Mouse (Mus musculus) embryonic facial prominence, embryonic 11.5 days (tissue): ENCODE measurements around the gene Gm21518. TPM values are rescaled to one million over a fixed set of nuclear protein-coding genes. Genes with fewer than 3 reads are reported as not detected.
"Not testable (repeated sequence)": the region's sequence is repeated elsewhere in the genome, so short reads cannot be mapped to it uniquely, and the experiment has no call there.

Experiments used
- ATAC-seq: fragments of 200-750 bp; cut with Nextera tagmentation; replicated peaks from 2 replicates; pipeline ENCODE4 v1.8.0; 2017; ENCODE audit warnings: low read depth; ENCODE audit not compliant: insufficient number of reproducible peaks, low FRiP score, low TSS enrichment
- DNase-seq: peaks from one replicate; pipeline ENCODE4 v3.0.0-alpha.2; 2015; ENCODE audit warnings: low spot score
- H3K27ac ChIP-seq: fragments of 300-500 bp; sonication (generic); replicated peaks from 2 replicates; pipeline ENCODE4 v1.5.1; 2014; ENCODE audit warnings: mild to moderate bottlenecking, low read depth, low read length, control low read depth
- H3K27me3 ChIP-seq: fragments of 300-500 bp; sonication (generic); 2 replicates; pipeline ENCODE4 v1.6.1; 2014; ENCODE audit warnings: mild to moderate bottlenecking, low read length, moderate library complexity, mixed read lengths; ENCODE audit not compliant: control insufficient read depth, insufficient read depth
- H3K36me3 ChIP-seq: fragments of 300-500 bp; sonication (generic); replicated peaks from 2 replicates; pipeline ENCODE4 v1.6.1; 2014; ENCODE audit warnings: low read depth, mild to moderate bottlenecking, low read length, moderate library complexity, mixed read lengths; ENCODE audit not compliant: control insufficient read depth, insufficient read depth
- H3K4me1 ChIP-seq: fragments of 300-500 bp; sonication (generic); 2 replicates; pipeline ENCODE4 v1.6.1; 2014; ENCODE audit warnings: low read length, mixed read lengths; ENCODE audit not compliant: control insufficient read depth, insufficient read depth
- H3K4me2 ChIP-seq: fragments of 300-500 bp; sonication (generic); 2 replicates; pipeline ENCODE4 v1.6.1; 2014; ENCODE audit warnings: low read depth, mild to moderate bottlenecking, control low read depth, low read length, moderate library complexity
- H3K4me3 ChIP-seq: fragments of 300-500 bp; sonication (generic); 2 replicates; pipeline ENCODE4 v1.5.1; 2014; ENCODE audit warnings: low read depth, low read length, control low read depth
- H3K9ac ChIP-seq: fragments of 300-500 bp; sonication (generic); replicated peaks from 2 replicates; pipeline ENCODE4 v1.6.1; 2014; ENCODE audit warnings: mild to moderate bottlenecking, control low read depth, low read length
- H3K9me3 ChIP-seq: fragments of 300-500 bp; sonication (generic); replicated peaks from 2 replicates; pipeline ENCODE4 v1.6.1; 2016; ENCODE audit warnings: mild to moderate bottlenecking, low read length, inconsistent platforms, mixed read lengths; ENCODE audit not compliant: control insufficient read depth
- WGBS: fragments of 180-500 bp; shearing (Covaris S2); extraction: QIAGEN DNeasy Blood & Tissue Kit; methylation state at CpG from one replicate; pipeline ENCODE4 v1.1.7; 2014; 5-methylcytosine and 5-hydroxymethylcytosine counted together
- polyA plus RNA-seq: library from polyadenylated mRNA; unstranded; fragments of >200 nt; fragmentation: Nextera tagmentation; extraction: Ambion mirVana; gene quantifications from 2 replicates; pipeline ENCODE4 v1.2.1, GENCODE M21; 2014

The Gm21518 gene
- not detected in 2 replicates for polyA plus RNA-seq

DNA sequence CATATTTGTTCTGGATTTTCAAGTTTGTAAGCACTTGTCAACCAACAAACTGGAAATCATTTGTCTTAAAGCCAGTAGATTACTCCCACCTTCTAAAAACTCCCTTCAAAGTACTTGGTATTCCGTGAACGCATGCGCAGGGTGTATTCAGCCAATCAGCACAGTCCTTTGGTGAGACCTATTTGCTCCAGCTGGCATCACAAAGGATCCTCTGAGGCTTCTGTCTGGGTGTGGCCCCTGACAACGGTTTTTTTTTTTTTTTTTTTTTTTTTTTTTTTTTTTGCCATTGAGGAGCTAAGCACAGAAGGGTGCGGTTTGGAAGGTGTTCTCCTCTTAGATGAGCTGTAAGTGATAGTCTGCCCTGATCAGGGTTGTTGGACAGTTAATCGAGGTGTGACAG lies at the start of gene Gm21518:
Gene Gm21518, plus strand, starts transcription at position 301 of the 400 bp plus-strand sequence.
- H3K4me2 ChIP-seq, H3K4me3 ChIP-seq, H3K4me1 ChIP-seq, H3K9me3 ChIP-seq, H3K9ac ChIP-seq, H3K27me3 ChIP-seq, DNase-seq, H3K36me3 ChIP-seq, ATAC-seq, H3K27ac ChIP-seq: not testable (repeated sequence)
- WGBS, result no CpG with 5 or more reads among the region's 6 CpGs
